In the genomic region with DNA sequence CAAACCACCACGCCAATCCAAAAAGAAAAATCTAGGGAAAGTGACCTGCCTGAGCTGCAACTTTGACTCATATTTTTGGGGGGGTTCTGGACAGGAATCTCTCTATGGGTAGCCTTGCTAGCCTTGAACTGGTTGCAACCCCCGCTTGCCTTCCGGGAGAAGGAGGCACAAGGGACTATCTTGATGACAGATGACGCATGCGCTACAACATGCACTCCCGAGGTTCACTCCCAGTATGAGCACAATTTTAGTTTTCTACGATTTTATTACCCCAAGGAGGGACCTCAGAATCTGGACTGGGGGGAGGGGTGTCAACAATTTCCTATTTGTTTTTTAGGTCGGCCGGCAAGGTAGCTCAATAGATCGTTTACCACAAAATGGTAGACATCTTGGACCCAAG, we compare ENCODE assay signal across 7 mouse cellular contexts. TPM values are rescaled to one million over a fixed set of nuclear protein-coding genes. Genes with fewer than 3 reads are reported as not detected.
A peak's percentile ranks its signal among the peaks of the same experiment; 100 is the strongest.
DNase-seq lines count a peak whose midpoint lies in the region; ATAC-seq and TF ChIP-seq lines count a peak whose summit lies in the region.

No protein-coding gene starts in this region.

- no peak for TF ChIP-seq CTCF in testis, adult 2 months (IDR thresholded peaks at IDR 0.05; ENCODE audit: control insufficient read depth, insufficient read depth, insufficient replicate concordance, low read depth, low read length)

- no peak for TF ChIP-seq POLR2A in testis, adult 2 months (IDR thresholded peaks at IDR 0.05; ENCODE audit: control insufficient read depth, low read depth, low read length)

- H3K4me3 ChIP-seq in testis, adult 2 months (ENCODE audit: control insufficient read depth, low read depth, low read length), result peak overlapping the region; percentile 72
- peak overlapping the region; percentile 96 for H3K4me3 ChIP-seq in hindbrain, embryonic 15.5 days
- peak overlapping the region; percentile 87 for H3K4me3 ChIP-seq in midbrain, embryonic 13.5 days (replicated peaks)

- no peaks in the 10 kb centered on the region for H3K9me3 ChIP-seq in hindbrain, embryonic 15.5 days
- H3K9me3 ChIP-seq in midbrain, embryonic 13.5 days, result no peaks in the 10 kb centered on the region

- no peak for DNase-seq in testis, postnatal 10 days (ENCODE audit: low spot score)
- DNase-seq in c-Kit-positive CD71-positive TER-119-positive erythroid progenitor cells, embryonic 14.5 days (ENCODE audit: low spot score), result peak; percentile 61
- DNase-seq in urinary bladder, postnatal 36 days (ENCODE audit: low spot score in 2 of 2), result no peak
- DNase-seq in layer of hippocampus, postnatal 14 days (ENCODE audit: low spot score in 2 of 2), result no peak

- no peaks in the 10 kb centered on the region for H3K27me3 ChIP-seq in testis, adult 2 months (ENCODE audit: control insufficient read depth, insufficient read depth, low read length)
- H3K27me3 ChIP-seq in hindbrain, embryonic 15.5 days, result no peaks in the 10 kb centered on the region
- H3K27me3 ChIP-seq in midbrain, embryonic 13.5 days, result no peaks in the 10 kb centered on the region

- H3K27ac ChIP-seq in testis, adult 2 months (ENCODE audit: control insufficient read depth, insufficient read depth, low read depth, low read length), result peak overlapping the region; percentile 49; the same call in 1 of the 2 replicates
- peak overlapping the region; percentile 95 for H3K27ac ChIP-seq in hindbrain, embryonic 15.5 days (replicated peaks)
- H3K27ac ChIP-seq in midbrain, embryonic 13.5 days, result peak overlapping the region; percentile 94

- peak overlapping the region; percentile 96 for H3K9ac ChIP-seq in hindbrain, embryonic 15.5 days
- peak overlapping the region; percentile 89 for H3K9ac ChIP-seq in midbrain, embryonic 13.5 days (replicated peaks)

- peak overlapping the region; percentile 74 for H3K4me2 ChIP-seq in hindbrain, embryonic 15.5 days
- peak overlapping the region; percentile 91 for H3K4me2 ChIP-seq in midbrain, embryonic 13.5 days (replicated peaks)

- 36% methylated on average over 10 of the region's 10 CpGs for WGBS in hindbrain, embryonic 15.5 days
- 46% methylated on average over 10 of the region's 10 CpGs for WGBS in midbrain, embryonic 13.5 days

- H3K4me1 ChIP-seq in testis, adult 2 months (ENCODE audit: control insufficient read depth, insufficient read depth, low read length), result peaks cover 4% of the 10 kb centered on the region
- peaks cover 29% of the 10 kb centered on the region for H3K4me1 ChIP-seq in hindbrain, embryonic 15.5 days (replicated peaks)
- peaks cover 21% of the 10 kb centered on the region for H3K4me1 ChIP-seq in midbrain, embryonic 13.5 days (replicated peaks)

- ATAC-seq in hindbrain, embryonic 15.5 days (ENCODE audit: low FRiP score, low read depth), result no peak
- ATAC-seq in midbrain, embryonic 13.5 days, result no peak

- H3K36me3 ChIP-seq in testis, adult 2 months (ENCODE audit: control insufficient read depth, insufficient read depth, low read length), result peaks cover 3% of the 10 kb centered on the region; the same call in 1 of the 2 replicates
- H3K36me3 ChIP-seq in hindbrain, embryonic 15.5 days, result peaks cover 24% of the 10 kb centered on the region
- peaks cover 27% of the 10 kb centered on the region for H3K36me3 ChIP-seq in midbrain, embryonic 13.5 days

RNA-seq across cellular contexts. Expression of a gene that starts 1.0 kb away (rescaled TPM):
- polyA plus RNA-seq in testis, adult 2 months (2012; rRNA removed), result 239 and 241 TPM in 2 replicates
- polyA plus RNA-seq in hindbrain, embryonic 15.5 days (2015; fragmentation: Nextera tagmentation; extraction: Ambion mirVana), result 711 and 732 TPM in 2 replicates
- 897 and 927 TPM in 2 replicates for polyA plus RNA-seq in midbrain, embryonic 13.5 days (2015; fragmentation: Nextera tagmentation; extraction: Ambion mirVana)
- total RNA-seq in layer of hippocampus, postnatal 14 days (2021), result 100 to 1,000 TPM; 412 to 435 TPM

RNA-seq across cellular contexts. Expression of a gene that starts 9.3 kb away (rescaled TPM):
- polyA plus RNA-seq in testis, adult 2 months (2012; rRNA removed), result 4.6 and 5.4 TPM in 2 replicates
- 13.6 and 14.2 TPM in 2 replicates for polyA plus RNA-seq in hindbrain, embryonic 15.5 days (2015; fragmentation: Nextera tagmentation; extraction: Ambion mirVana)
- 14.7 and 16.4 TPM in 2 replicates for polyA plus RNA-seq in midbrain, embryonic 13.5 days (2015; fragmentation: Nextera tagmentation; extraction: Ambion mirVana)
- 1 to 10 TPM; 4.2 to 4.6 TPM for total RNA-seq in layer of hippocampus, postnatal 14 days (2021)

RNA-seq across cellular contexts. Expression of a gene that starts 12.1 kb away (rescaled TPM):
- 0.20 and 0.35 TPM in 2 replicates for polyA plus RNA-seq in testis, adult 2 months (2012; rRNA removed)
- polyA plus RNA-seq in hindbrain, embryonic 15.5 days (2015; fragmentation: Nextera tagmentation; extraction: Ambion mirVana), result 0.69 and 0.79 TPM in 2 replicates
- polyA plus RNA-seq in midbrain, embryonic 13.5 days (2015; fragmentation: Nextera tagmentation; extraction: Ambion mirVana), result 0.46 and 0.81 TPM in 2 replicates
- total RNA-seq in layer of hippocampus, postnatal 14 days (2021), result 10 to 100 TPM; 19.7 to 20.3 TPM

RNA-seq across cellular contexts. Expression of a gene that starts 22.1 kb away (rescaled TPM):
- polyA plus RNA-seq in testis, adult 2 months (2012; rRNA removed), result 777 and 877 TPM in 2 replicates
- polyA plus RNA-seq in hindbrain, embryonic 15.5 days (2015; fragmentation: Nextera tagmentation; extraction: Ambion mirVana), result 4.8 and 5.0 TPM in 2 replicates
- 6.3 and 7.2 TPM in 2 replicates for polyA plus RNA-seq in midbrain, embryonic 13.5 days (2015; fragmentation: Nextera tagmentation; extraction: Ambion mirVana)
- total RNA-seq in layer of hippocampus, postnatal 14 days (2021), result 1 to 10 TPM; 2.1 to 2.4 TPM

RNA-seq across cellular contexts. Expression of a gene that starts 39.5 kb away (rescaled TPM):
- polyA plus RNA-seq in testis, adult 2 months (2012; rRNA removed), result 3.9 and 5.2 TPM in 2 replicates
- 29.1 and 32.7 TPM in 2 replicates for polyA plus RNA-seq in hindbrain, embryonic 15.5 days (2015; fragmentation: Nextera tagmentation; extraction: Ambion mirVana)
- 33.2 and 37.2 TPM in 2 replicates for polyA plus RNA-seq in midbrain, embryonic 13.5 days (2015; fragmentation: Nextera tagmentation; extraction: Ambion mirVana)
- total RNA-seq in layer of hippocampus, postnatal 14 days (2021), result 10 to 100 TPM; 18.8 to 19.3 TPM
